Mouse (Mus musculus): ENCODE data around the gene Prelp.
A peak's percentile ranks its signal among the peaks of the same experiment; 100 is the strongest.

The Prelp gene

GRCm38 (mm10) chr1:133933301-133934195, 12.3 kb upstream of the Prelp start:
- DNase-seq = no peak

GRCm38 (mm10) chr1:133929980-133930379, 8.8 kb upstream of the Prelp start:
- DNase-seq = no peak

- DNase-seq = no peak
Observed at GRCm38 (mm10) chr1:133925223-133925622, 4.0 kb upstream of the Prelp start.

DNA sequence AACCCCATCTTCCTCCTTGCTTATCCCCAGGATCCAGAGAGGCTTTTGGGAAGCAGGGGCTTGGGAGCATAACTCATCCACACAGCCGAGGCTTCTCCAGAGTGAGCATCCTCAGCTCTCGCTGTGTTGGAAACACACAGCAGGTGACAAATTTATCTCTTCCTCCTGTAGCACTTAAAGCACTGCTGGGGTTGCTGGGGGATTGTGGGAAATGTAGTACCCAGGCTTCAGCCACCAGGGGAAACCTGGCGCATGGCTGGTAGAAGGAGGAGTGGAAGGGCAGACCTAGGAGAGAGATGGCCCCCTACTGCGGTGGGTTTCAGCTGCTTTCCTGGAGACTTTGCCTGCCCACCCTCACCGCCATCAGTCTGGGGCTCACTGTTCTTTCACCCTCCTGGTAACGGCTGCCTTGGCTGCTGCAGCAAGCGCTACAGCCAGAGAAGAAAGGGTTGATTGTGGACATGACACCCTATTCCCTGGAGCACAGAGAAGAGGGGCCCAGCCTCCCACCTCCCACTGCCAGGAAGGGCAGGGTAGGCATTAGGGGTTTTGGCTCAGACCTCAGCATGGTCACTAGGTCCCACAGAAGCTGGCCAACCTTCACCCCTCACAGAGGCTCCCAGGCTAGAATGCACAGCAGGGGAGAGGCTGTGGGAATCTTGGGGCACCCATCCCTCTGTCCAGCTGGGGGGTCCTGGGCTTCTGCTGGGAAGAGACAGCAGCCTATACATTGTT, 3.1 kb upstream of the Prelp start:
- no peak for DNase-seq

GRCm38 (mm10) chr1:133923071-133923470, 1.9 kb upstream of the Prelp start:
- no peak for DNase-seq

DNA sequence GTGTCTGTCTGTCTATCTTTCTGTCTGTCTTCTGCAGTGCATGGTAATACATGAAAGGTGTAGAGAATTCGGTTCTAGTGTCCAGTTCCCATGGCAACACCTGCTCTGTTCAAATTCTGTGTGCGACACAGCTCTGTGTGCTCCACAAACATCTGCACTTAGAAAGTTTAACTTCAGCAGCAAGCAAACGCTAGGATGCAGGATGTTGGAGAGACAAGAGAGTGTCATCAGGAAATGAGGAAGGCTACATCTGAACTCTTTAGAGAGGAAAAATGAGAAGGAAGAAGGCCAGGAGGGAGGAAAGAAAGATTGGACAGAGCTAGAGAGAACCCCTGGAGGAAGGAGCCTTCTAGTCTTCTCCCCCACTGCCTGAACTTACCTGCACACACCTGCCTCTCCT, 338 bp downstream of the Prelp start:
- DNase-seq = no peak

DNA sequence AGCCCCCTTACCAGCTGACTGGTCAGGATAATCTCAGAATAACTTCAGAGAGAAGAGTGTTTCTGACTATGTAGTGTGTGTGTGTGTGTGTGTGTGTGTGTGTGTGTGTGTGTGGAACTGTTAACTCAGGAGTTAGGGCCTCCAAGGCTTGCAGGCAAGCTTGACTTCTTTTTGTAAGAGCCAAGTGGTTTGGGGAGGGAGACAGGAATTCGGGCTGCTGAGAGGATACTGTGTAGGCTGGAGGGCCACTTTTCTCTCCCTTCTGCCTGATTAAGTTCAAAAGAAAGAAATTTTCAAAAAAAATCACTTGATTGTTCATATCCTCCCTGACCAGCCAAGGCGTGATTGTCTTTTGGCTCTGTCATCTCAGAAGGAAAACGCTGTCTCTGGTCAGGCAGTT, 813 bp downstream of the Prelp start:
- DNase-seq = no peak

GRCm38 (mm10) chr1:133918088-133918470, 3.1 kb downstream of the Prelp start:
- no peak for DNase-seq

DNA sequence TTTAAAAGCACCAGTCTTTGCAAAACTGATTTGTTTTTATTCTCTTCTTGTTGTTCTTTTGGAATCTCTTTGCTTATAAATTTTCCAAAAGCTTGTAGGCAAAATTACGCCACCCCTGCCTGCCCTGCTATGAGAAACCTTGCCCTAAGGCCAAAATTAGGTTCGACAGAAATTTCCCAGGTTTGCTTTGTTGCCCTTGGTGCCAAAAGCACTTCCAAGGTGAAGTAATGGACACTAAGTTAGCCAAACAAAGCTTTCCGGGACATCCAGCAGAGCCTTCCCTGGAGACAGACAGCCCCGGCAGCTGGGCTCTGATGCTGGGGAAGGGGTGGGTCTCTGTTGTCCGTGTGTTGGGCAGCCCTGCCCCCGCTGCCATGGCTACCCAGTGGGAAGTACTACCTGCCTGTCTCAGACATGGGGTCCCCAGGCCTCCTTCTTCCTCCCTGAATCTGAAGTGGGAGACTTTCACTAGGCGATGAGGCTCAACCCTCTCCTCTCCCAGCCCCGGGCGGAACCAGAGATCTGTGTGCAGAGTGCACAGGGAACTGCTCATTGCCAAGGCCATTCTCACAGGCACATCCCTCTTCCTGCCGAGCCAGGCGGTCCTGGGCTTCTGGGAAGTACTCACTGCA, 3.6 kb downstream of the Prelp start:
- peak; percentile 54 for DNase-seq

DNA sequence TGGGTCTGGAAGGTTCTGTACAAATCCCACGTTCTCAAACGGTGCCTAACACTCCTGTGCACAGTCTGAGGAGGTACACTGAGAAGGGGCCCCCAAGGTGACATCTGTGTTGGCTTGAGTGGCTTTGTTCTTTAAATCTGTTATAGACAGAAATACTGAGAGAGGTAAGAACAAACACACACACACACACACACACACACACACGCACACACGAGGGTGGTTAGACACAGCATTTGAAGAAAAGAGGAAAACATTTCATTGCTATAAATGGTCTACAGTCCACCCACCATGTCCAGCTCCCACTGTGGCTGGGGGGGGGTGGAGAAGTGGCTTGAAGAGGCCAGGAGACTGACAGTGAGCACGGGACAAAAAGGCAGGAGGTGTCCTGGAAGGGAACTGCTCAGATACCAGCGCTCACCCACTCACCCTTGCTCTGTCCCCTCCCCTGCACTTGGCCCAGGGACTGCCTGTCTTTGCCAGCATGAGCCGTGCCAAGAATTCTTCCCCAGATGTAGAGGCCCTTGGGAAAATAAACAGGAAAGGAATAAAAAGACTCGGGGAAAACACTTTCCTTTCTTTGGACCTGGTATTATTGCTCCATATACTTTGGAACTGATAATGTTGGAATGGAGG, 5.4 kb downstream of the Prelp start:
- peak; percentile 84 for DNase-seq

GRCm38 (mm10) chr1:133915115-133915514, 6.1 kb downstream of the Prelp start:
- DNase-seq = peak; percentile 2

DNA sequence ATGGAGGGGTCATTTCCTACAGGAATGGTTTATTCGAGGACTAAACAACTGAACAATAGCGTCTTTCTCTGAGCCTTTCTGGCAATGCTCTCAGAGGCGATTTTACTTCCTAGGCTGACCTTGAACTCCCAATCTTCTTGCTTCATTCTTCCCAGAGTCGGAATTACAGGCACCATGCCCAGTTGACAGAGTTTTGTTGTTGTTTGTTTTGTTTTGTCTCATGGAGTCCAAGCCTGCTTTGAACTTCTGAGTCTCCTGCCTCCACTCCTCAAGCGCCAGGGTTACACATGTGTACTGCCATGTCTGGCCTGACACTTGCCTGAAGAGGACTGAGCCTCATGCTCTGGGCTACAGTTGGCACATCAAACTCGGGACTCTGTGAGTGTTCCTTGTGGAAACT, 8.2 kb downstream of the Prelp start:
- no peak for DNase-seq

GRCm38 (mm10) chr1:133911456-133911855, 9.8 kb downstream of the Prelp start:
- peak; percentile 52 for DNase-seq

DNA sequence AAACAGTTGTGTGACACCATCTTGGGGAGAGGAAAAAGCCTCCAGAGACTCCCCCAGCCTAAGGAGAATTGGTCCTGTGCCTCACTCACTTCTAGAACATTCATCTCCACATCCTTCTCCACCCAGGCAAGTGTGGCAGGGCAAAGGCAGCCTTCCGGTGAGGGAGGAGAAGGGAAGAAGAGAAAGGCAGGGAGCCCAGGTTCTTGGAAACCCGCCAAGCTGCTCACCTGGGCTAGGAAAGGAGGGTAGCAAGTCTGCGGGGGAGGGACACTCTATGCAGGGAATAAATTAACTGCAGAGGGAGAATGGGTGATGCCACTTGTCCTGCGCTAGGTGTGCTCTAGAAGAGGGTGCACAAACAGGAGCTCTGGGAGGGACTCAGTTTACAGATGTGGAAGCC, 10.2 kb downstream of the Prelp start:
- no peak for DNase-seq

GRCm38 (mm10) chr1:133910108-133910507, 11.1 kb downstream of the Prelp start:
- no peak for DNase-seq

DNA sequence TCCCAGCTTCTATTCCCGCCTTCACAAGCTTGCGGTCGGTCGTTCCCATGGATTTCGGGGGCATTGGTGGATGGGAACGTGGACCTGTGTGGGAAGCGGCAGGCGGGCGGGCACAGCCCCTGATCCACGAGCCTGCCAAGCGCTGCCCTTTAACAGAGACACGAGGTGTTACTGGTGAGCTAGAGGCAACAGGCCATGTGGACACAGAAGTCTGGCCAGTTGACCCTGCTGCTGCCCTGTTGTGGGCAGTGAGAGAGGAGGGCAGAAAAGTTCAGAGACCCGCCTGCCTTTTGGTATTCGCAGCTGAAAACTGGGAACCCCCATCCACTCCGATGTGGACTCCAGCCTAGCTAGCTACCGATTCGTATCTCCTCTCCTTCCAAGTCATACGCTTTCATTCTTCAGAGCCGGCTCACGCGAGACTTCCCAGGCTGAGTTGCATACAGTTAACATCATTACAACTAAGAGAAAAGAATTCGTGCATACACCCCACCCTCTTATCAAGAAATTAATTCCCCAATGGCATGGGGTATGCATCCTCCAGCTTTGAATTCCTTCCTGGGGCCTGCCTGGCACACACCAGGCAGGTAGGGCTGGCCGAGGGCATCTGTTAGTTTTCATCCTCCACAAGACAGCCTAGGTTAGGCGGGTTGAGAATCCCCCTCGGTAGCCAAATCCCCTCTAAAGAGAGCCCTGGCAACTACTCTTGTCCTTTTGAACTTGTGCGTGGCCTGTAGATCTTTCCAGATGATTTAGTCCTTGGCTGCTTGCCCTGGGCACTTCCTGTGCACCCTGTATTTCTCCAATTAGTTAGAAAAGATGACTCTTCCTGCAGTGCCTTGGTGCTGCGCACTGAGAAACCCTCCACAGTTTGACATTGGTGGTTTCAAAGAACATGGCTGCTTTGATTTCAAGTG, 12.3 kb downstream of the Prelp start:
- peak; percentile 66 for DNase-seq

DNA sequence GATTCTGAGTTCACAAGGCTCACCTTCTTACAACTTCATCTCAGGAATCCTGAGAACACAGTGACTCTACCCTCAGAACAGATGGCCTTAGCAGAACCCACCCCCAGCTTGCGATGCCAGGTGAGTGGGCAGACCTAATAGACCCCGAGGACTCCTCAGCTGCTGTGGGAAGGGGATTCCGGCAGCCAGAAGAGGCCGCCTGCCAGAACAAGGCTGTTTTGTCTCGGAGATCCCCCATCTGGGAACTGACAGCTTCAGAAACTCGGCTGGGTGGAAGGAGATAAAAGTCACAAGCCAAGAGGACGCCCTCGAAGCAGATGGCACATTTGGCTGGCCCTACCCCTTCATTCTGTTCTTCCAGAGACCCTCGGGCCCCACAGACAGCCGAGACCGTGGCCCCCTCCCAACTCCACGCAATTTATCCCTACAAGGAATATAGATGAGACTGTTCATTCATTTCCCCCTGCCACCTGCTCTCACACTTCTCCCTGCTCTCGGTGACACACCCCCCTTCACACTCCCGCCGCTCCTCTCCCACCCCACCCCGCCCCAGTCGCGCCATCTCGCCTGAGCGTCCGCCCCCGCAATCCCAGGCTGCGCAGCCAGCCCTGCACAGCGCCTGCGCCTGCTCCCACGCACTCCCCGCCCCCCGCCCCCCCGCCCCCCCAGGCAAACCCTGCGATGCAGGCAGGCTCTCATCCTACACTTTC, 13.1 kb downstream of the Prelp start, which contains the start of gene Optc:
Optc (minus strand) TSS at position 51 of the 710 bp plus-strand sequence.
- DNase-seq = no peak

DNA sequence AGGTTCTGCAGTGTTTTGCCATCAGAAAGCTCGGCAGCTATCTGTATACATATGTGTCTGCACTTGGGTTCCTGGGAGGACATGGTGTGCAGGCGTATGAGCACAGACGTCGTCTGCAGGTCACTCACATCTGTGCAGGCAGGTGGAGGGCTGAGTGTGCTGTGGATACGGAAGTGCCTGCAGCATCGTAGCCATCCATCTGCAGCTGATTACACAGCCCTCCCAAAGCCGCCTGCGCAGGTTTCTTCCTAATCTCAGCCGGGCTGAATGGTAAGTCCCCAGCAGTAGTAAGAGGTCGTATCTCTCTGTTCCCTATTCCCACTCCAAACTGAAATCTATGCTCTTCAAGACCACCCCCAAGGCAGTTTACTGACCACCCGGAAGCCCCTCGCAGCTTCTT, 14.8 kb downstream of the Prelp start:
- no peak for DNase-seq

GRCm38 (mm10) chr1:133900825-133901224, 20.4 kb downstream of the Prelp start:
- no peak for DNase-seq

DNA sequence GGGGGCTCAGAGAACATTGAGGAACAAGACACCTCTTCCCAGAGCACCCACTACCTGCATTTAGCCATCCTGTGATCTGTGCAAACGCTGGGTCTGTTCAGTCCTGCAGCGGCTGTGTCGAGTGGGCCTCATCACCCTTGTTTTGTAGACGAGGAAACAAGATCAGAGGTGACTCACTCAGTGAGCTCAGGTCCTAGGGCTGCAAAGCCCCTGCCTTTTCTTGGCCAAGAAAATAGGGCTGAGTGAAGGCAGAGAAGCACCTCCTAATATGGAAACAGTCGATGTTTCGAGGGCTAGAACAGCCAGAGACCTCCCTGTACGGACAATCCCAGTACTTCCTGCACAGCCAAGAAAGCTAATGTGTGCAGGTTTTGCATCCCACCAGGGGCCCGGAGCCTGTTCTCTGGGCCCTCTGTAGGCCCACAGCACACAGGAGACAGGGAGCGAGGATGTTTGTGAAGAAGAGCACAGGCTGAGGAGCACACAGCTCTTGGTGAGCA, 22.1 kb downstream of the Prelp start:
- DNase-seq = no peak

- no peak for DNase-seq
Observed at GRCm38 (mm10) chr1:133897293-133897692, 23.9 kb downstream of the Prelp start.
